Mouse (Mus musculus): ENCODE results near the gene Gm6096.

The Gm6096 gene

GRCm38 (mm10) chr7:34221594-34222250 is 29.1 kb upstream of the Gm6096 start:
- H3K36me3 ChIP-seq (ENCODE audit: insufficient read depth, low read length), result peaks cover 100% of the 10 kb centered on the region
- no peaks in the 10 kb centered on the region for H3K9me3 ChIP-seq (ENCODE audit: low read length)
- no peak overlapping the region for H3K4me3 ChIP-seq (replicated peaks; ENCODE audit: low read length)
- no peak for TF ChIP-seq NANOG (IDR thresholded peaks at IDR 0.05; ENCODE audit: borderline replicate concordance, low read length)
- TF ChIP-seq POU5F1 (IDR thresholded peaks at IDR 0.05; ENCODE audit: borderline replicate concordance, low read length), result no peak
- TF ChIP-seq CTCF (conservative IDR thresholded peaks at IDR 0.05; ENCODE audit: low read length), result no peak
- H3K4me1 ChIP-seq (replicated peaks; ENCODE audit: low read depth, low read length), result peaks cover 84% of the 10 kb centered on the region
- H3K27me3 ChIP-seq (ENCODE audit: insufficient read depth, low read length), result no peaks in the 10 kb centered on the region

GRCm38 (mm10) chr7:34222340-34222739 is 28.5 kb upstream of the Gm6096 start:
- Histone ChIP-seq H3K36me3 (ENCODE audit: insufficient read depth, low read length) (peaks cover 100% of the 10 kb centered on the region), H3K4me1 (replicated peaks; ENCODE audit: low read depth, low read length) (peaks cover 85% of the 10 kb centered on the region), H3K27me3 (ENCODE audit: insufficient read depth, low read length) (no peaks in the 10 kb centered on the region), H3K9me3 (ENCODE audit: low read length) (no peaks in the 10 kb centered on the region), H3K4me3 (replicated peaks; ENCODE audit: low read length) (no peak overlapping the region)
- TF ChIP-seq CTCF (conservative IDR thresholded peaks at IDR 0.05; ENCODE audit: low read length), result peak; percentile 27; the same call in 1 of the 2 replicates
- no peak for TF ChIP-seq POU5F1 (IDR thresholded peaks at IDR 0.05; ENCODE audit: borderline replicate concordance, low read length)
- no peak for TF ChIP-seq NANOG (IDR thresholded peaks at IDR 0.05; ENCODE audit: borderline replicate concordance, low read length)

- H3K4me1 ChIP-seq (replicated peaks; ENCODE audit: low read depth, low read length), result peaks cover 87% of the 10 kb centered on the region
- peaks cover 99% of the 10 kb centered on the region for H3K36me3 ChIP-seq (ENCODE audit: insufficient read depth, low read length)
- no peak overlapping the region for H3K4me3 ChIP-seq (replicated peaks; ENCODE audit: low read length)
- no peaks in the 10 kb centered on the region for H3K27me3 ChIP-seq (ENCODE audit: insufficient read depth, low read length)
- TF ChIP-seq POU5F1 (IDR thresholded peaks at IDR 0.05; ENCODE audit: borderline replicate concordance, low read length) (no peak), CTCF (conservative IDR thresholded peaks at IDR 0.05; ENCODE audit: low read length) (no peak), NANOG (IDR thresholded peaks at IDR 0.05; ENCODE audit: borderline replicate concordance, low read length) (no peak)
- no peaks in the 10 kb centered on the region for H3K9me3 ChIP-seq (ENCODE audit: low read length)
These were observed 26.5 kb upstream of the Gm6096 start for GRCm38 (mm10) chr7:34224308-34224707.

- Histone ChIP-seq H3K4me3 (replicated peaks; ENCODE audit: low read length) (no peak overlapping the region), H3K4me1 (replicated peaks; ENCODE audit: low read depth, low read length) (peaks cover 80% of the 10 kb centered on the region), H3K9me3 (ENCODE audit: low read length) (no peaks in the 10 kb centered on the region), H3K27me3 (ENCODE audit: insufficient read depth, low read length) (no peaks in the 10 kb centered on the region), H3K36me3 (ENCODE audit: insufficient read depth, low read length) (peaks cover 85% of the 10 kb centered on the region)
- TF ChIP-seq CTCF (conservative IDR thresholded peaks at IDR 0.05; ENCODE audit: low read length) (no peak), POU5F1 (IDR thresholded peaks at IDR 0.05; ENCODE audit: borderline replicate concordance, low read length) (no peak), NANOG (IDR thresholded peaks at IDR 0.05; ENCODE audit: borderline replicate concordance, low read length) (no peak)
These were observed 24.8 kb upstream of the Gm6096 start for GRCm38 (mm10) chr7:34226086-34226485.

GRCm38 (mm10) chr7:34226846-34227245 is 24.0 kb upstream of the Gm6096 start:
- TF ChIP-seq CTCF (conservative IDR thresholded peaks at IDR 0.05; ENCODE audit: low read length), result no peak
- TF ChIP-seq POU5F1 (IDR thresholded peaks at IDR 0.05; ENCODE audit: borderline replicate concordance, low read length), result no peak
- TF ChIP-seq NANOG (IDR thresholded peaks at IDR 0.05; ENCODE audit: borderline replicate concordance, low read length), result no peak

GRCm38 (mm10) chr7:34228641-34229040 is 22.2 kb upstream of the Gm6096 start:
- peaks cover 69% of the 10 kb centered on the region for H3K36me3 ChIP-seq (ENCODE audit: insufficient read depth, low read length)
- peaks cover 76% of the 10 kb centered on the region for H3K4me1 ChIP-seq (replicated peaks; ENCODE audit: low read depth, low read length)
- H3K4me3 ChIP-seq (replicated peaks; ENCODE audit: low read length), result peak overlapping the region; percentile 95
- TF ChIP-seq POU5F1 (IDR thresholded peaks at IDR 0.05; ENCODE audit: borderline replicate concordance, low read length) (no peak), CTCF (conservative IDR thresholded peaks at IDR 0.05; ENCODE audit: low read length) (no peak), NANOG (IDR thresholded peaks at IDR 0.05; ENCODE audit: borderline replicate concordance, low read length) (no peak)
- no peaks in the 10 kb centered on the region for H3K9me3 ChIP-seq (ENCODE audit: low read length)
- H3K27me3 ChIP-seq (ENCODE audit: insufficient read depth, low read length), result no peaks in the 10 kb centered on the region

More at GRCm38 (mm10) chr7:34226846-34227245, 24.0 kb upstream of the Gm6096 start:
- Histone ChIP-seq H3K27me3 (ENCODE audit: insufficient read depth, low read length) (no peaks in the 10 kb centered on the region), H3K36me3 (ENCODE audit: insufficient read depth, low read length) (peaks cover 85% of the 10 kb centered on the region), H3K4me3 (replicated peaks; ENCODE audit: low read length) (peak overlapping the region; percentile 95; the same call in 1 of the 2 replicates), H3K4me1 (replicated peaks; ENCODE audit: low read depth, low read length) (peaks cover 80% of the 10 kb centered on the region), H3K9me3 (ENCODE audit: low read length) (no peaks in the 10 kb centered on the region)

GRCm38 (mm10) chr7:34229153-34229552 is 21.7 kb upstream of the Gm6096 start:
- H3K4me3 ChIP-seq (replicated peaks; ENCODE audit: low read length), result peak overlapping the region; percentile 95
- TF ChIP-seq NANOG (IDR thresholded peaks at IDR 0.05; ENCODE audit: borderline replicate concordance, low read length) (no peak), CTCF (conservative IDR thresholded peaks at IDR 0.05; ENCODE audit: low read length) (no peak), POU5F1 (IDR thresholded peaks at IDR 0.05; ENCODE audit: borderline replicate concordance, low read length) (no peak)
- no peaks in the 10 kb centered on the region for H3K9me3 ChIP-seq (ENCODE audit: low read length)
- peaks cover 64% of the 10 kb centered on the region for H3K36me3 ChIP-seq (ENCODE audit: insufficient read depth, low read length)
- H3K27me3 ChIP-seq (ENCODE audit: insufficient read depth, low read length), result no peaks in the 10 kb centered on the region
- peaks cover 73% of the 10 kb centered on the region for H3K4me1 ChIP-seq (replicated peaks; ENCODE audit: low read depth, low read length)

GRCm38 (mm10) chr7:34229691-34230111 is 21.1 kb upstream of the Gm6096 start:
- Histone ChIP-seq H3K4me1 (replicated peaks; ENCODE audit: low read depth, low read length) (peaks cover 72% of the 10 kb centered on the region), H3K27me3 (ENCODE audit: insufficient read depth, low read length) (no peaks in the 10 kb centered on the region), H3K36me3 (ENCODE audit: insufficient read depth, low read length) (peaks cover 58% of the 10 kb centered on the region), H3K4me3 (replicated peaks; ENCODE audit: low read length) (peak overlapping the region; percentile 95), H3K9me3 (ENCODE audit: low read length) (no peaks in the 10 kb centered on the region)
- no peak for TF ChIP-seq NANOG (IDR thresholded peaks at IDR 0.05; ENCODE audit: borderline replicate concordance, low read length)
- TF ChIP-seq CTCF (conservative IDR thresholded peaks at IDR 0.05; ENCODE audit: low read length), result no peak
- no peak for TF ChIP-seq POU5F1 (IDR thresholded peaks at IDR 0.05; ENCODE audit: borderline replicate concordance, low read length)

Data from E14TG2a.4 (cell line).